Mouse (Mus musculus) CD8-positive naive resting alpha-beta T cell, adult 57 days (primary cell): ENCODE results near the gene Gm20503. TPM values are rescaled to one million over a fixed set of nuclear protein-coding genes. Genes with fewer than 3 reads are reported as not detected.

ENCODE experiments used
- total RNA-seq: library from RNA; stranded (reverse); gene quantifications from one replicate; pipeline ENCODE4 v1.2.4, GENCODE M21; 2023

The Gm20503 gene
- not detected for total RNA-seq

GRCm38 (mm10) chr4:59002948-59003805, at the start of gene Gm20503:
Gene Gm20503 (plus strand): TSS chr4:59003210.

DNA sequence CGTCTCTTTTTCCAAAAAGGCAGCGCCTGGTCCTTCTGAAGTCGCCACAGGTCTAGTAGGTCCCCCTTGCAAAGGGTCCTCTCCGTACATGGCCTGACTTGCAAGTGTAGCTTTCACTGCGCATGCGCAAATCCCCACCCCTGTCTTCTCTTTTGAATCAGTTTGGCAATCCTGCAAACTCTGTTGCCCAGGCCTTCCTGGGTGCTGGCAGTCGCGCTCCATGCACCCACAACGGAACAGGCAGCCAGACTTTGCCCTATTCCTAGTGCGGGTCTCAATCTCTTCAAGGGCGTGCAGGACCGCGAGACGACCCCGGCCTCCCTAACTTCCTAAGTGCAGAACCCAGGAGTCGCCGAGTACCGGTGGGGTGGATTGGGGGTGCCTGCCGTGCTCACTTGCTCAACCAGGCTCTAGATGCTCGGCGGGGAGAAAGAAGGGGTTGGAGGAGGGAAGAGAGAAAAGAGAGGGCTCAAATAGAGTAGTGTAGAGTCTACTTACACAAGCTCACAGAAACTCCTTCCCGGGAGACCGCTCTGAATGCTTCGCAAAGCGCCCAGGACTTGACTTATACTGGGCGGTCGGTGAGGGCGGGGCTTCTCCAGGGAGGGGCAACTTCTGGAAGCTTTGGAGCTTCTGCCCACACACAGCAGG, 16.3 kb upstream of the Gm20503 start, which contains the start of gene Ptgr1:
Gene Ptgr1, minus strand, starts transcription at position 580 of the 651 bp plus-strand sequence.

GRCm38 (mm10) chr4:58994762-58995161, 8.2 kb upstream of the Gm20503 start, which contains the start of gene Dnajc25:
Gene Dnajc25 (plus strand): TSS chr4:58995062.

GRCm38 (mm10) chr4:59034918-59035785, 32.1 kb downstream of the Gm20503 start, which contains the start of gene Gng10:
Gene Gng10 (plus strand): TSS chr4:59035088.

Other genes with a start within 250 kb of the Gm20503 start
- not detected for gene Olfr267, start 215.5 kb upstream of the Gm20503 start, total RNA-seq
- gene Ecpas, start 90.5 kb upstream of the Gm20503 start, total RNA-seq: 82.3 TPM
- gene Zkscan16, start 59.6 kb upstream of the Gm20503 start, total RNA-seq: not detected
- gene Ptgr1, start 16.1 kb upstream of the Gm20503 start, total RNA-seq: 0.52 TPM
- 10.0 TPM for gene Dnajc25, start 8.1 kb upstream of the Gm20503 start, total RNA-seq
- 35.5 TPM for gene Gng10, start 31.9 kb downstream of the Gm20503 start, total RNA-seq
- gene AI481877, start 135.8 kb downstream of the Gm20503 start, total RNA-seq: not detected
- 194 TPM for gene Ugcg, start 186.0 kb downstream of the Gm20503 start, total RNA-seq